Mouse (Mus musculus) ovary, postnatal 14 days (tissue): Measurements from ENCODE around the gene Ampd1.
"Not testable (repeated sequence)": the region's sequence is repeated elsewhere in the genome, so short reads cannot be mapped to it uniquely, and the experiment has no call there.

Source experiments
- DNase-seq: peaks from one replicate; pipeline ENCODE4 v3.0.0; 2022; ENCODE audit warnings: low spot score

Gene Ampd1

GRCm38 (mm10) chr3:103102454-103103390, 28.9 kb downstream of the Ampd1 start, which contains the start of gene Dennd2c:
Gene Dennd2c (plus strand): TSS chr3:103102604.
- peak; percentile 98 for DNase-seq

- DNase-seq, result no peak
Observed at GRCm38 (mm10) chr3:103107565-103108240, 33.9 kb downstream of the Ampd1 start.

- DNase-seq, result no peak
Observed at GRCm38 (mm10) chr3:103112216-103112615, 38.4 kb downstream of the Ampd1 start.

GRCm38 (mm10) chr3:103123636-103124035, 49.8 kb downstream of the Ampd1 start:
- DNase-seq, result no peak

- no peak for DNase-seq
Observed at GRCm38 (mm10) chr3:103126138-103126537, 52.3 kb downstream of the Ampd1 start.

GRCm38 (mm10) chr3:103127177-103127576, 53.4 kb downstream of the Ampd1 start:
- DNase-seq, result no peak

- DNase-seq, result no peak
Observed at GRCm38 (mm10) chr3:103127721-103128120, 53.9 kb downstream of the Ampd1 start.

- no peak for DNase-seq
Observed at GRCm38 (mm10) chr3:103128251-103128650, 54.4 kb downstream of the Ampd1 start.

GRCm38 (mm10) chr3:103129367-103130159, 55.7 kb downstream of the Ampd1 start:
- DNase-seq, result no peak

GRCm38 (mm10) chr3:103130236-103130751, 56.5 kb downstream of the Ampd1 start:
- DNase-seq, result no peak

- DNase-seq, result no peak
Observed at GRCm38 (mm10) chr3:103133098-103133497, 59.3 kb downstream of the Ampd1 start.

GRCm38 (mm10) chr3:103136414-103137077, 62.7 kb downstream of the Ampd1 start:
- DNase-seq, result no peak

- no peak for DNase-seq
Observed at GRCm38 (mm10) chr3:103139047-103139446, 65.2 kb downstream of the Ampd1 start.

GRCm38 (mm10) chr3:103140095-103140838, 66.5 kb downstream of the Ampd1 start:
- DNase-seq, result not testable (repeated sequence)

- DNase-seq, result no peak
Observed at GRCm38 (mm10) chr3:103141287-103141686, 67.5 kb downstream of the Ampd1 start.

- no peak for DNase-seq
Observed at GRCm38 (mm10) chr3:103142366-103142765, 68.6 kb downstream of the Ampd1 start.

- no peak for DNase-seq
Observed at GRCm38 (mm10) chr3:103145336-103145735, 71.5 kb downstream of the Ampd1 start.

- no peak for DNase-seq
Observed at GRCm38 (mm10) chr3:103145791-103146190, 72.0 kb downstream of the Ampd1 start.

GRCm38 (mm10) chr3:103146330-103147166, 72.7 kb downstream of the Ampd1 start:
- no peak for DNase-seq

- DNase-seq, result no peak
Observed at GRCm38 (mm10) chr3:103147775-103148174, 74.0 kb downstream of the Ampd1 start.
